Mouse (Mus musculus): ENCODE data around the gene Gm14295. TPM values are rescaled to one million over a fixed set of nuclear protein-coding genes. Genes with fewer than 3 reads are reported as not detected.
"Not testable (repeated sequence)": the region's sequence is repeated elsewhere in the genome, so short reads cannot be mapped to it uniquely, and the experiment has no call there.

Gene Gm14295
- 8.3 and 10.1 TPM in 2 replicates for polyA plus RNA-seq (2015; fragmentation: Nextera tagmentation; extraction: Ambion mirVana)

DNA sequence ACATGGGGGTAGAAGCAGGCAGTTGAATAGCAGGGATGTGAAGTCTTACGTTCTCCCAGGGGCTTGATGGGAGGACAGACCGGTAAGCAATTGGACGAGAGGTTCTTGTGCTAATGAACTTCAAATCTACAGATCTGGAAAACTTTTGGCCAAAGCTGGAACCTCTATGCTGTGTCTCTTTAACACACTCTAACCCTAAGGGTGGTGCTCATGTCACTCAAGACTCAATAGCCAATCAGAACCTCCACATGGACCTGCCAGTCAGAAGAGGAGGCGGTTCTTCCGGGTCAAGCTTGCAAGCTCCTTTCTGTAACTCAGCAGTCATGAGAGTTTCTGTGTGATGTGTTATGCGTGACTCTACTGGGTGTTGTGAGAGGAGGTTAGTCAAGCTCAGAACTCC, at the start of gene Gm14295:
TSS of gene Gm14295 (plus strand) at position 301 of the 400 bp plus-strand sequence.
- H3K36me3 ChIP-seq (ENCODE audit: control insufficient read depth, insufficient read depth); ATAC-seq; H3K4me1 ChIP-seq (replicated peaks; ENCODE audit: control insufficient read depth, insufficient read depth, low read length); H3K27me3 ChIP-seq (replicated peaks; ENCODE audit: control insufficient read depth, insufficient read depth, low read length); H3K27ac ChIP-seq (ENCODE audit: low read length); H3K9me3 ChIP-seq (ENCODE audit: control insufficient read depth, low read length): not testable (repeated sequence)
- H3K4me3 ChIP-seq (replicated peaks; ENCODE audit: low read length), result peak within 1 kb of the TSS; percentile 39
- no CpG with 5 or more reads among the region's 6 CpGs for WGBS
- 0 out of 2 replicates have a peak within 1 kb of the TSS, but pooled peaks have one; percentile 29 for H3K9ac ChIP-seq (replicated peaks; ENCODE audit: low read depth, low read length)
- peak within 1 kb of the TSS; percentile 37 for H3K4me2 ChIP-seq (ENCODE audit: low read length)

DNA sequence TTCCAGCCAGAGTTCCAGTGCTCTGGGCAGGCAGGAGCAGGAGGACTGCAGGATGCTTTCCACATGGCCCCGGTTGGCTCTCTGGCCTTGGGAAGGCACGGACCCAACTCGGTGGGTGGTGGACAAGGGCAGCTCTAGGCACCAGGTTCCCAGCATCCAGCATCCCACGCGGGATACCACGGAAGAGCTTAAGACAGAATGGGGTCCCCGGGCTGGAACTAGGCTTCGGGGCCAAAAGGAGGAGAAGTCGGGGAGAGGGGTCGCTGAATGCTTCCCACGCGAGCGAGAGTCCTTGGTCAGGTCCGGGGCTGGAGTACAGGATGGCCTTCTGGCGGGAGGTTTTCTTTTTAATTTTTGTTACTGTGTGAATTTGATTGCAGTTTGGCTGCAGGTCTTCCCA, 373 bp downstream of the Gm14295 start:
- Histone ChIP-seq H3K4me2 (ENCODE audit: low read length) (peak overlapping the region; percentile 37), H3K9ac (replicated peaks; ENCODE audit: low read depth, low read length) (0 out of 2 replicates have a peak overlapping the region, but pooled peaks have one; percentile 29), H3K4me3 (replicated peaks; ENCODE audit: low read length) (peak overlapping the region; percentile 39)
- H3K4me1 ChIP-seq (replicated peaks; ENCODE audit: control insufficient read depth, insufficient read depth, low read length); H3K9me3 ChIP-seq (ENCODE audit: control insufficient read depth, low read length); ATAC-seq; H3K27me3 ChIP-seq (replicated peaks; ENCODE audit: control insufficient read depth, insufficient read depth, low read length); H3K36me3 ChIP-seq (ENCODE audit: control insufficient read depth, insufficient read depth); H3K27ac ChIP-seq (ENCODE audit: low read length): not testable (repeated sequence)
- 32% methylated on average over 13 of the region's 15 CpGs for WGBS

DNA sequence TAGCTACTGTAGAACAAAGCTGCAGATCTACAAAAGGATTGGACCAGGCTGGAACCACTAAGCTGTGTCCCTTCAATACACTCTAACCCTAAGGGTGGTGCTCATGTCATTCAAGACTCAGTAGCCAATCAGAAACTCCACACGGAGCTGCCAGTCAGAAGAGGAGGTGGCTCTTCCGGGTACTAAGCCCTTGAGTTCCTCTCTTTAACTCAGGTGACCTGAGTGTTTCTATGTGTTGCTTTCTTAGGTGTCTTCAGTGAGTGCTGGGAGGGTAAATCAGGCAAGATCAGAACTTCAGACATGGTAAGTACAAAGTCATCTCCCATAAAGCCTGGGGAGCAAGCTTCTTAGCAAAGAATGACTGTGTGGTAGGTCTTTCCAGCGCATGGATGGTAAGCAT, 32.4 kb downstream of the Gm14295 start, which contains the start of gene Gm14408:
TSS of gene Gm14408 (plus strand) at position 301 of the 400 bp plus-strand sequence.
- 87% methylated on average over 1 of the region's 3 CpGs for WGBS
- not testable (repeated sequence) for H3K36me3 ChIP-seq (ENCODE audit: control insufficient read depth, insufficient read depth); H3K27me3 ChIP-seq (replicated peaks; ENCODE audit: control insufficient read depth, insufficient read depth, low read length); H3K9me3 ChIP-seq (ENCODE audit: control insufficient read depth, low read length); H3K4me2 ChIP-seq (ENCODE audit: low read length); H3K27ac ChIP-seq (ENCODE audit: low read length); H3K4me1 ChIP-seq (replicated peaks; ENCODE audit: control insufficient read depth, insufficient read depth, low read length); H3K9ac ChIP-seq (replicated peaks; ENCODE audit: low read depth, low read length); H3K4me3 ChIP-seq (replicated peaks; ENCODE audit: low read length); ATAC-seq

Other genes with a start within 250 kb of the Gm14295 start
- 14.7 and 21.3 TPM in 2 replicates for gene Gm14308, start 162.3 kb upstream of the Gm14295 start, polyA plus RNA-seq (2015; fragmentation: Nextera tagmentation; extraction: Ambion mirVana)
- 10.5 and 10.6 TPM in 2 replicates for gene Zfp973, start 128.1 kb upstream of the Gm14295 start, polyA plus RNA-seq (2015; fragmentation: Nextera tagmentation; extraction: Ambion mirVana)
- gene Gm14305, start 90.3 kb upstream of the Gm14295 start, polyA plus RNA-seq (2015; fragmentation: Nextera tagmentation; extraction: Ambion mirVana), result 36.7 and 40.6 TPM in 2 replicates
- not detected in 2 replicates for gene Gm14408, start 32.5 kb downstream of the Gm14295 start, polyA plus RNA-seq (2015; fragmentation: Nextera tagmentation; extraction: Ambion mirVana)
- 8.9 and 15.3 TPM in 2 replicates for gene Gm14296, start 129.2 kb downstream of the Gm14295 start, polyA plus RNA-seq (2015; fragmentation: Nextera tagmentation; extraction: Ambion mirVana)
- 5.4 and 9.3 TPM in 2 replicates for gene Gm14419, start 202.3 kb downstream of the Gm14295 start, polyA plus RNA-seq (2015; fragmentation: Nextera tagmentation; extraction: Ambion mirVana)